Mouse (Mus musculus) CD4-positive, CD25-positive, alpha-beta regulatory T cell (primary cell): ENCODE measurements around the gene Scn8a. TPM values are rescaled to one million over a fixed set of nuclear protein-coding genes. Genes with fewer than 3 reads are reported as not detected.

ENCODE experiments used
- polyA plus RNA-seq: library from polyadenylated mRNA; unstranded; fragments of 100-300 nt; shearing (Covaris generic); gene quantifications from one replicate; pipeline ENCODE4 v1.2.1, GENCODE M21; 2017

Scn8a gene
- 0.26 TPM for polyA plus RNA-seq

DNA sequence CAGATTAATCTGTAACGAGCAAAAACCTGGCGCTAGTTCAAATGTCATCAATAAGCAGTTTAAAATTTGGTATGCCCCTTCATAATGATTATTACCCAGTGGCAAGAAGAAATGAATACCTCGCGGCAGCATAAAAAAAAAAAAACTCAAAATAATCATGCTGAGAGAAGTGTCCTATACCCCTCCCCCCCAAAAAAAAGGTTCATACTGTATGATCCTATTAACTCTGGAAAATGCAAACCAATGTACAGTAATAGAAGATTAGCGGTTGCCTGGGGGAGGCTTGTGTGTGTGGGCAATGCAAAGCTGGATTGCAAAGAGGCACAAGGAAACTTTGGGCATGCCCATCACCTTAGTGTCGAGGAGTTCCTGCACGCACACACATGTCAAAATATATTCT, at the start of gene Scn8a:
Gene Scn8a, plus strand, starts transcription at position 301 of the 400 bp plus-strand sequence.

DNA sequence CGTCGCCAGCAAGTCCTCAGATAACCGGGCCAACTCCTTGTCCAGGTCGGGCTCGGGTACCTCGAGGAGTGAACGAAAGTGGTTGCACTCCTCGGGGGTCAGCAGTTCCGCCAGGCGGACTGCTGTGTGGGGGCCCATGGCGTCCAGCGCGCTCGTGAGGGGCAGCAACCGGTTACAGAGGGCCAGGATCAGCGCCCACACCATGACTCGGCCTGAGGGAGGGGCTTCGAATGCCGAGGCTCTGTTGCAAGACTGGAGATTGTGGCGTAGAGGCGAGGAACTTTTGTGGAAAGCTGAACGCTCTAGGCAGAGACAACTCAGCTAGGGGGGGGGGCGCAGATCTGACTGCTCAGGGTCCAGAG, 177.5 kb downstream of the Scn8a start, which contains the start of gene Gm47841:
Gene Gm47841, minus strand, starts transcription at position 204 of the 362 bp plus-strand sequence.

GRCm38 (mm10) chr15:101077813-101078730, 208.4 kb downstream of the Scn8a start, which contains the start of gene Fignl2:
TSS of gene Fignl2 (minus strand) at chr15:101078567.

Other genes starting within 250 kb of the Scn8a start
- gene Smagp, start 232.9 kb upstream of the Scn8a start, polyA plus RNA-seq, result not detected
- gene Bin2, start 200.3 kb upstream of the Scn8a start, polyA plus RNA-seq, result 733 TPM
- 4.6 TPM for gene Cela1, start 181.9 kb upstream of the Scn8a start, polyA plus RNA-seq
- gene Galnt6, start 140.5 kb upstream of the Scn8a start, polyA plus RNA-seq, result 186 TPM
- 14.6 TPM for gene Slc4a8, start 108.1 kb upstream of the Scn8a start, polyA plus RNA-seq
- not detected for gene Gm47841, start 177.5 kb downstream of the Scn8a start, polyA plus RNA-seq
- not detected for gene Fignl2, start 208.7 kb downstream of the Scn8a start, polyA plus RNA-seq
- not detected for gene Ankrd33, start 245.9 kb downstream of the Scn8a start, polyA plus RNA-seq